Mouse (Mus musculus) heart, adult 2 months (tissue): ENCODE measurements at regions not wholly inside any gene's neighbourhood (a gene's known extent, or its start where the extent isn't known, plus 50 kb on each side); places are given as distances from the start of the nearest gene placed in this dataset.

Experiments used
- DNase-seq, 2 experiments: peaks; one replicate each; pipeline ENCODE4 v3.0.0; 2021
- H3K27ac ChIP-seq: fragments of 200-600 bp; 2 replicates; pipeline ENCODE4 v1.8.1; 2022
- H3K27me3 ChIP-seq: fragments of 200-500 bp; 2 replicates; pipeline ENCODE4 v1.6.1; 2012; ENCODE audit warnings: mild to moderate bottlenecking, low read length, inconsistent platforms, mixed read lengths; ENCODE audit not compliant: control insufficient read depth, insufficient read depth
- H3K36me3 ChIP-seq: fragments of 200-500 bp; 2 replicates; pipeline ENCODE4 v1.6.1; 2012; ENCODE audit warnings: low read length, inconsistent platforms; ENCODE audit not compliant: control insufficient read depth, insufficient read depth
- H3K4me1 ChIP-seq: fragments of 200-500 bp; 2 replicates; pipeline ENCODE4 v1.6.1; 2011; ENCODE audit warnings: low read length; ENCODE audit not compliant: control insufficient read depth, insufficient read depth
- H3K4me3 ChIP-seq: fragments of 200-600 bp; 2 replicates; pipeline ENCODE4 v1.8.1; 2022
- H3K79me2 ChIP-seq: fragments of 200-500 bp; replicated peaks from 2 replicates; pipeline ENCODE4 v1.6.1; 2012; ENCODE audit warnings: mild to moderate bottlenecking, inconsistent platforms, low read length, moderate library complexity, mixed read lengths; ENCODE audit not compliant: control insufficient read depth, insufficient read depth
- H3K9ac ChIP-seq: fragments of 200-500 bp; 2 replicates; pipeline ENCODE4 v1.6.1; 2012; ENCODE audit warnings: low read depth, mild to moderate bottlenecking, control low read depth, inconsistent platforms, low read length, mixed read lengths
- CTCF ChIP-seq: fragments of 200-600 bp; IDR thresholded peaks from 2 replicates; pipeline ENCODE4 v1.8.1; 2022; ENCODE audit warnings: antibody characterized with exemption, mild to moderate bottlenecking, moderate library complexity
- EP300 ChIP-seq: fragments of 200-500 bp; IDR thresholded peaks from 2 replicates; pipeline ENCODE4 v1.6.1; 2011; ENCODE audit warnings: low read depth, low read length, control low read depth; ENCODE audit not compliant: insufficient read depth
- POLR2A ChIP-seq: fragments of 200-500 bp; IDR thresholded peaks from 2 replicates; pipeline ENCODE4 v1.6.1; 2011; ENCODE audit warnings: mild to moderate bottlenecking, low read depth, low read length, control low read depth; ENCODE audit not compliant: insufficient read depth
- WGBS: fragments of 180-500 bp; shearing (Covaris S2); methylation state at CpG from one replicate; pipeline ENCODE4 v1.1.7; 2018; 5-methylcytosine and 5-hydroxymethylcytosine counted together
- intact Hi-C: fragments of 180-260 bp; cut with DNase I; formaldehyde crosslinking; loops from one replicate; pipeline ENCODE4 v1.15.1; 2025

- no peak overlapping the region for H3K4me3 ChIP-seq
- H3K9ac ChIP-seq, result no peak overlapping the region
- no peaks in the 10 kb centered on the region for H3K4me1 ChIP-seq
- no peak for DNase-seq
- WGBS, result 39% methylated on average over 5 of the region's 5 CpGs
- no peak for TF ChIP-seq POLR2A
- no peak for TF ChIP-seq EP300
- no peak for TF ChIP-seq CTCF
- H3K27me3 ChIP-seq, result no peaks in the 10 kb centered on the region
- H3K79me2 ChIP-seq, result no peaks in the 10 kb centered on the region
- no peaks in the 10 kb centered on the region for H3K36me3 ChIP-seq
- no peak overlapping the region for H3K27ac ChIP-seq
- intact Hi-C loops, result no loop called here
These were observed 50.1 kb upstream of the Col24a1 start for GRCm38 (mm10) chr3:145242138-145242537.
